Mouse (Mus musculus): Measurements from ENCODE around the gene Wdr61.

The Wdr61 gene

GRCm38 (mm10) chr9:54733921-54734638 is at the start of gene Wdr61:
TSS of gene Wdr61 (minus strand) at chr9:54734519.
- peak; percentile 88 to 96 for DNase-seq (ENCODE audit: low spot score in 2 of 2)

DNA sequence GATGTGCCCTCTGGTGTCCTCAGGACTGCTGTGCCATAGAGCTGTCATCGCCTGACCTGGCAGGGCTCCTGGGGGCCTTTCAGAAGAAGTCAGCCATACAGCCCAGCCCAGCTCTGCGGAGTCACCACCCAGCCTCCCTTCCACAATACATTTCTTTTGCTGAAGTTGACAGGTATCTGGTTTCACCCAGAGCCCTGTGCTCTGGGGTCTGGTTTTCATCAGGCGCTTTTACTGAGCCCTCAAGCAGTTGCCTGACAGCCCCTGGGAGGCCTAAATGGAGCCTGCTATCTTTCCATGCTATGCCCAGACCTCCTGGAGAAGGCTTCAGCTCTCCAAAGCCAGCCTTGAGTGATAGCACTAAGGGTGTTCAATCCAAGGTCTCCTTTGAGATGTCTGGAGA is 49.7 kb upstream of the Wdr61 start:
- no peak for DNase-seq (ENCODE audit: low spot score in 2 of 2)

GRCm38 (mm10) chr9:54782504-54782903 is 48.2 kb upstream of the Wdr61 start:
- no peak for DNase-seq (ENCODE audit: low spot score in 2 of 2)

- DNase-seq (ENCODE audit: low spot score in 2 of 2) = no peak
Measured at GRCm38 (mm10) chr9:54779280-54779679, 45.0 kb upstream of the Wdr61 start.

DNA sequence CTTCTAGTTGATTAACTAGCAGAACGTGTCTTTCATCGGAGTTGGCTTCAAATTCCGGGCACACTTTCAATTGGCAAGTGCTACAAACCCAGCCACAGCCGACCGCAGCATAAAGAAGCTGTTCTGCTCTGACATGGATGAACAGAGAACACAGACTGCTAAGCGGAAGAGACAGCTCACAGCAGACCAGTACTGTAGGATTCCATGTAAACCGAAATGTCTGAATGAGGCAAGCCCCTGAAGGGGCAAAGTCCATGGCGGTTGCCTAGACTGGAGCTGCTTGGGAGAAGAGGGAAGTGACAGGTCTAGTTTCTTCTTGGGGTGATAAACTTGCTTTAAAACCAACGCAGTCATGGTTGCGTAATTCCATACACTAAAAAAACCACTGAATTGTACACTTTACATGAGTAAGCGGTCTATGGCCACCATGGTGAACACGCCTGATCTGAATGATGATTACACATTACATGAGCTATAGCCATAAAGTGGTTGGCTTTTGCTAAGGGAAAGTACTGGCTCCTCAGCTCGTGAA is 42.2 kb upstream of the Wdr61 start:
- DNase-seq (ENCODE audit: low spot score in 2 of 2) = no peak

DNA sequence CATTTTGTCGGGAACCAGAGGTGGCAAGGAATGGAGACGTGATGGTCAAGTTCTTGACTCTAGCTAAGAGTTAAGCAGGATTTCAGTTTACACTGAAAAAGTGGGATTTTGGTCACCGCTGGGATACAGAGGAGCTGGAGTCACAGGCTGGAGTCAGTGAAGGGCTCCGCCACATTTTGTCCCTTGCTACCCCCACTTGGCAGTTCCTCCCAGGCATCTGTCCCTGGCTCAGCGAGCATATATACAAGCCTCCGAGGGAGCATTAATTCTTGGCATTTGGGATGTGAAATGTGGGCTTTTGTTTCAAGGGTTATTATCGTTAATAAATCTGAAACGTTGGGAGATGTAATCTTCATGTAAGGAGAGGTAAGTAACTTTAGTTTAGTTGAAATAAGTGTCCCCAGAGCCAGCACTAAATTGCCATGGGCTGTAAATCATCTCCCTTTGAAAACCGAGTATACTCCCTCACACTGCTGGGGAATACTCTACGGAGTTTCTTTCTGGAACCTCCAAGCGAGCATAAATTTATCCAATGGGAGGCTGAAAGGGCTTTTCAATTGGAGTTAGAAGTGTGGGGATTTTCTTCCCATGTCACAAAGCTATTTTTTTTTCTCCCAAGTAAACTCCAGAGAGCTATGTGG is 35.9 kb upstream of the Wdr61 start:
- no peak for DNase-seq (ENCODE audit: low spot score in 2 of 2)

GRCm38 (mm10) chr9:54765336-54766085 is 31.2 kb upstream of the Wdr61 start:
- DNase-seq (ENCODE audit: low spot score in 2 of 2) = no peak

- no peak for DNase-seq (ENCODE audit: low spot score in 2 of 2)
Measured at GRCm38 (mm10) chr9:54764561-54765217, 30.4 kb upstream of the Wdr61 start, which contains the start of gene Crabp1. TSS of gene Crabp1 (plus strand) at chr9:54764748.

DNA sequence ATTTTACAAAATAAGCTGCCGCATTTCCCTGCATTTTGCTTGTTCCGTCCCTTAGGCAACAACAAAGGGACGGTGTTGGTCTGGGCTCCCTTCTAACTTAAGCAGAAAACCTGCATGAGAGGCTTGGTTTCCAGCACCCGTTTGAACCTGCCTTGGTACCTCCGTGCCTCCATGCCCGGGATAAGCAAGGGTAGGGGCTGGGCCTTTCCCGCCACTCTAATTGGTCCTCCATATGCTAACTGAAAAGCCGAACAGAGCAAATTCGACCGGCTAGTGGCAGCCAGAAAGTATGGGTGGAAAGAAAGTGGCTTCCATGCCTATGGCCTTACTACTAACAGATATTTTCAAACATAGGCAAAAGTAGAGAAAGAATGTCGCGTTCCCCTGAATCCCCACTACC is 29.8 kb upstream of the Wdr61 start:
- DNase-seq (ENCODE audit: low spot score in 2 of 2) = no peak

GRCm38 (mm10) chr9:54759592-54759991 is 25.3 kb upstream of the Wdr61 start:
- DNase-seq (ENCODE audit: low spot score in 2 of 2) = no peak

DNA sequence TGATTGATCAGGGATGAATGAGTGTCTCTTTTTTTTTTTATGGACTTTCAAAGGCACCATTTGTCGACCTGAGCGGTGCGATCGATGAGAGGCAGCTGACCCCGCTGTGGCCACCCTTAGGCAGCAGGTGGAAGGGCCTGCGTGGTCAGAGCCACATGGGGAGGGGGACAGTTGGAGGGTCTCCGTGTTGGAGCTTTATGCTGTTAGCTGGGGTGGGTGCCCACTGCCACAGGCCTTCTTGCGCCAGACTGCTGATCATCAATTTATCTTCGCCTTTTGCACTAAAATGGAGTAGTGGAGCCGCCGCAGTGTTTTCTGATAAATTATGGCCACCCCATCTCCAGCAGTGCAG is 18.6 kb upstream of the Wdr61 start:
- DNase-seq (ENCODE audit: low spot score in 2 of 2) = no peak

DNA sequence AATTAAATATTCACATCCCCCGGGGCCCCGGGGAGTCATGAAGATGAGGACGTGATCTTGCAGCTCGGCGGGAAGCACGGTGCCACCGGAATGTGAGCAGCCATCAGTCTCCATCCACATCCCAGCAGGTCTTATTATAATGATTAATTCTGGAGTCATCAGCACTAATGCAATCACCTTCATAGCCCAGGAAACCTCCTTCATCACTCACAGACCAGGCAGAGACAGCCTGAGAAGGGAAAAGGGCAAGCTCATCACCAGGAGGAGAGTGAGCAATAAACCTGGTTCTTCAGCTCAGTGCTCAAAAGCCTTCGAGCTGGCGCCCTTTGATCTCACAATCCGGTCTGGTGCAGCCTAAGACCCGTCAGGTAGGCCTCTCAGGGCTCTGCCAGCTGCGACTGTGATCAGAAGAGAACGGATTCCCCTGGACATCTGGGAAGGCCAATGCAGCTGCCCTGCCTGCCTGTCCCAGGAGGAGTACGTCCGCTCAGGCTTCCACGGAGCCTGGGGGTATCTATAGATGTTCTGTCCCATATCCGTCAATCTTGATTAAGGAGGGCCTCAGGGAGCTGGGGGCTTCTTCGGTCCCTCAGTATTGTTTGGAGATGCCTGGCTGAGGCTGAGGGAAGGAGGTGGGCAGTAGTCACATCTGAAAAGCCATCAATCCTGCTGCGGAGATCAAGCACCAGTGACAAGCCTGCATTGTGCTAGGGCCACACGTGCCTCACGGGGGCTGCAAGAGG is 18.1 kb upstream of the Wdr61 start:
- DNase-seq (ENCODE audit: low spot score in 2 of 2) = no peak

DNA sequence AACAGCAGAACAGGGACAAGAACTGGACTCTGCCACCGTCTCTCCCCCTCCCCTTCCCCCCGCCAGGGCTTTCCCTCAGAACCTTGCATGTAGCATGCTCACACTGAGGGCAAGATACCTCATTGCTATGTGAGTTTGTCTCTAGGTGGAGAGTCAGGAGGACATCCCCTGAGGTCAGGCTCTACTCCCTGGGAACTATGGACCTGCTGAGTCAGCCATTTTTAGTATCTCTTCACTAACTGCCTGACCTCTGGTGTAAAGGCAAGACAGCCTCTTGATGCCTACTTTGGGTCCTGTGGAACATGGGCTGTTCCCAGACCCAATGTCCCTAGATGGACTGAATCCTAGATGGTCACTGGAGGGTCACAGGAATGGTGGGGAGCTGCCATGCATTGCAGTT is 17.4 kb upstream of the Wdr61 start:
- no peak for DNase-seq (ENCODE audit: low spot score in 2 of 2)

DNA sequence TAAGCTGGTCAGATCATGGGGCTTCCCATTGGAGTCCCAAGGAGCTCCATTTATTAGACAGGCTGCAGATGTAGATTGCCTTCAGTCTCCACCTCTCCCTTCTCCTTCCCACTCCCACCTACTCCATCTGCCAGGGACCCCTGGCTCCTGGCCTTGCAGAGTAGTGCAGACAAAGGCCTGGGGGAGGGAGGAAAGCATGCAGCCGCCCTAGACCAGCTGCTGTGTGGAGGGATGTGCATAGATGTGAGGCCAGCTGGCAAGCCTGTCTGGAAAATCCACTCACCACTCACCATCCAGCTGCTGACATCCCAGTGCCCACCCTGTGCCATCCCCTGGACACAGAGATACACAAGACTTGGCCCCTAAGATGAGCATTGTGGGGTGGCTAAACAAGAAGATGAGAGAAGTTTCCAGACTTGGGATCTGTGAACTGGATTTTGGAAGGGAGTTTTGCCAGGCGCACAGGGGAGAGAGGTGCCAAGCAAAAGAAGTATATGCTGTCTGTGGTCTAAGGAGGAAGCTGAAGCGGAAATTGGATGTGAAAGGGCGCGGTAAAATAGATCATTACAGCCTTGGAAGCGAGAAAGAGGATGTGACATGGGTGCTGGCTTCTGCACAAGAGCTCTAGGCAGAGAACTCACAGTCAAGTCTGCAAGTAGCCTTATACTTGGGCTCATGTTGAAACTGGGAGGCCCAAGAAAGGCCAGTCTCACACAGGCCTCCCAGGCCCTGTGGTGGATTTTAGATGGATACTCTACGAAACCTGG is 16.1 kb upstream of the Wdr61 start:
- no peak for DNase-seq (ENCODE audit: low spot score in 2 of 2)

- DNase-seq (ENCODE audit: low spot score in 2 of 2) = no peak
Measured at GRCm38 (mm10) chr9:54745740-54746370, 11.5 kb upstream of the Wdr61 start.

DNA sequence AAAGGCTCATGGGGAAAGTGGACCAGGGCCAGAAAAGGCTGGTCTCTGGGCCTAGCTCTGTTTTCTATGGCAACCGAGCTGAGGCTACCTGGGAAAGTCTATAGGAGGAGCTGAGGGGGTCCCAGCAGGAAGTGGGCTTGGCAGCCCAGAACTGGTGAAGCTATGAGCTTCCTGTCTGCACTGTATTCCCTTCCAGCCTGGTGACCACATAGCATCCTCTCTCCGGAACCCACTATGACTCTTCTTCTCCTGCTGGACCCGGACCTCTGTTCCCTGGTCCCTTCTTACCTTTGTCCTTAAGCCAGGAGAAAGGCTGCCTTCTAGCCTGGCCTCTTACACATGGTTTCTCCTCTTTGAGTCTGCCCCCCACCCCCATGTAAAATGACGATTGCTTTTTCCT is 9.6 kb upstream of the Wdr61 start:
- no peak for DNase-seq (ENCODE audit: low spot score in 2 of 2)

DNA sequence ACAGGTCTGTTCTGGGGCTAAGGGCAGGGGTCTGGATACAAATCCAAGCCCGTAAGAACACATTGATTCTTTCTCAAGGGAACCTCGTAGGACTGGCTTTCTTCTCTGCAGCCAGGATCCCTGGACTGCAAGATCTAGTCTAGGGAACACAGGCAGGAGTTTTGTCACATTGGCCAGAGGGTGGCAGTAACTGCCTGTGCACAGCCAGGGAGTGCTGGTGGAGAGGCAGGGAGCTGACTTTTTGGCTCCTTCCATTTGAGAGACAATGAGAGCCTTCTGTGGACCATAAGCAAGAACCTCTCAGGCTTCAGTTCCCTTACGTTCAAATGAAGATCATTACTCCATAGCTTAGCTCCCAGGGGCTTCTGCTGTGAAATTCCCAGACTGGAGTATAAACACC is 4.1 kb upstream of the Wdr61 start:
- peak in 1 of 2 experiments; percentile 63 for DNase-seq (ENCODE audit: low spot score in 2 of 2)

DNA sequence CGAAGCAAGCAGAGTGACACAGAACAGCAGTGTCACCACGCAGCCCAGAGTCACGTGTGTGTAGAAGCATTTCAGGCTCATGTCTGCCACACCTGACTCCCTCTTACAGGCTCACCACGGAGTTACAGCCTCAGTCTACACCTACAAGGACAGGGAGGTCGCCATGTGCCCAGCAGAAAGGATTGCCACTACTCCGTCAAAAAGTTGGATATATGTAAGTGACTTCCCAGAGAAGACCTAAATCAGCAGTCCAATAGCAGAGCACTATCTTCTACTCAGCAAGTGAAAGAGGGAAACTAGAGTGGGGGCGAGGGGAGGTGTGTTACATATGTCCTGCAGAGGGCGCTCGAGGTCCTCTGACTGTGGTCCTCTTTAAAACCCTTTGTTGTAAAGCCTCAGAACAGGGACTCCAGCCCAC is 2.0 kb upstream of the Wdr61 start:
- DNase-seq (ENCODE audit: low spot score in 2 of 2) = peak in 1 of 2 experiments; percentile 53

GRCm38 (mm10) chr9:54734639-54735252 is 427 bp upstream of the Wdr61 start:
- no peak for DNase-seq (ENCODE audit: low spot score in 2 of 2)

GRCm38 (mm10) chr9:54732122-54732521 is 2.2 kb downstream of the Wdr61 start:
- no peak for DNase-seq (ENCODE audit: low spot score in 2 of 2)

Measured in left cerebral cortex, adult 9 months (tissue).